Mouse (Mus musculus) liver, postnatal 0 days (tissue): Measurements from ENCODE around the gene Shc2.

Experiments used
- CTCF ChIP-seq: sonication (generic); IDR thresholded peaks from 2 replicates; pipeline ENCODE4 v1.5.1; 2016; ENCODE audit warnings: antibody characterized with exemption, low read depth
- EP300 ChIP-seq: IDR thresholded peaks from 2 replicates; pipeline ENCODE4 v1.6.1; 2016; ENCODE audit warnings: antibody characterized with exemption, low read depth, mild to moderate bottlenecking

GRCm38 (mm10) chr10:79574796-79575195, 62.9 kb downstream of the Shc2 start:
- TF ChIP-seq CTCF, result no peak
- no peak for TF ChIP-seq EP300
